Mouse (Mus musculus) limb, embryonic 10.5 days (tissue): Measurements from ENCODE around the gene Rnf7. TPM values are rescaled to one million over a fixed set of nuclear protein-coding genes. Genes with fewer than 3 reads are reported as not detected.
"Not testable (repeated sequence)": the region's sequence is repeated elsewhere in the genome, so short reads cannot be mapped to it uniquely, and the experiment has no call there.

Experiments used
- DNase-seq: peaks from one replicate; pipeline ENCODE4 v3.0.0-alpha.2; 2017; ENCODE audit warnings: low spot score
- H3K27ac ChIP-seq: fragments of 300-500 bp; sonication (generic); 2 replicates; pipeline ENCODE4 v1.5.1; 2016; ENCODE audit warnings: mild to moderate bottlenecking
- H3K27me3 ChIP-seq: fragments of 300-500 bp; sonication (generic); 2 replicates; pipeline ENCODE4 v1.6.1; 2016; ENCODE audit warnings: low read depth, mild to moderate bottlenecking; ENCODE audit not compliant: poor library complexity, severe bottlenecking
- H3K36me3 ChIP-seq: fragments of 300-500 bp; sonication (generic); 2 replicates; pipeline ENCODE4 v1.6.1; 2016; ENCODE audit warnings: mild to moderate bottlenecking, moderate library complexity
- H3K4me1 ChIP-seq: fragments of 300-500 bp; sonication (generic); 2 replicates; pipeline ENCODE4 v1.6.1; 2016
- H3K4me3 ChIP-seq: fragments of 300-500 bp; sonication (generic); 2 replicates; pipeline ENCODE4 v1.5.1; 2016; ENCODE audit warnings: mild to moderate bottlenecking, moderate library complexity
- H3K9me3 ChIP-seq: fragments of 300-500 bp; sonication (generic); replicated peaks from 2 replicates; pipeline ENCODE4 v1.6.1; 2016; ENCODE audit warnings: mild to moderate bottlenecking
- WGBS: fragments of 180-500 bp; shearing (Covaris S2); methylation state at CpG from one replicate; pipeline ENCODE4 v1.1.7; 2016; 5-methylcytosine and 5-hydroxymethylcytosine counted together
- polyA plus RNA-seq: library from polyadenylated mRNA; unstranded; fragments of >200 nt; fragmentation: Nextera tagmentation; extraction: Ambion mirVana; gene quantifications from 2 replicates; pipeline ENCODE4 v1.2.1, GENCODE M21; 2016

Rnf7 gene
- polyA plus RNA-seq, 1 experiment from 2014 or later = 265 TPM

DNA sequence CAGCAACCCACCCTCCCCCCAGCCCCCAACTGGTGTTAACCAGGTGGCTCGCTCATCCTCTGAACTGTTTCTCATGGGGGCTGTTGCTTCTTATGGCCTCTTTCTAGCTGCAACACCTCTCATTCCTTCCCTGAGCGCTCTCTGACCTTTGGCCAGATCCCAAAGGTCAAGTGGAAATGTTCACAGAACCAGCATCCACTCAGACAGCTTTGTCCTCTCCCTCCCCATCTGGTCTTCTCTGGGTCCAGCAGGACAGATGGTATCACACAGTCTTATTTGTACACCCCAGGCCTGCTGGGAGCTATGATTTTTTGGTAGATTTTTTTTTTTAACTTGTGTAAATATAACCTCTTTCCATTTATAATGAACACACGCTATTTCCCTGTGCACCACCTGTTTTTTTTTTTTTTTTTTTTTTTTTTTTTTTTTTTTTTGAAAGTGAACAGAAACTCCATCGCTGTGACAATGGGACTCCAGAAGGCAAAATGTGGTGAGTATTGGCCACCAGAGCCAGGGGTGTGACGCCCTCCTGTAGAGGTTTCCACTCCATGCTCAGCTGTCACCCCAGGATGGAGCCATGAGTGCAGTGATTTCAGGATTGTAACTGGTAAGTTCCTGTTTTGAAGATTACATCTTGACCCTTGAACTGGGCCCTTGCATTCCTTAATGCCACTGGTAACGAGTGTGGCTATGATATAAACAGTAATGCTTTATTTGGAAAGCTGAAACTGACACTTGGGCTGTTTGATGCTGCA lies 24.6 kb upstream of the Rnf7 start:
- H3K4me1 ChIP-seq = peaks cover 37% of the 10 kb centered on the region
- no peak for DNase-seq
- no peaks in the 10 kb centered on the region for H3K27me3 ChIP-seq
- no peaks in the 10 kb centered on the region for H3K36me3 ChIP-seq
- no peaks in the 10 kb centered on the region for H3K9me3 ChIP-seq
- no peak overlapping the region for H3K4me3 ChIP-seq
- 87% methylated on average over 6 of the region's 6 CpGs for WGBS
- 0 out of 2 replicates have a peak overlapping the region, but pooled peaks have one; percentile 74 for H3K27ac ChIP-seq

- peaks cover 33% of the 10 kb centered on the region for H3K4me1 ChIP-seq
- no peak for DNase-seq
- no peak overlapping the region for H3K4me3 ChIP-seq
- 80% methylated on average over 7 of the region's 7 CpGs for WGBS
- no peaks in the 10 kb centered on the region for H3K27me3 ChIP-seq
- H3K27ac ChIP-seq = no peak overlapping the region
- no peaks in the 10 kb centered on the region for H3K9me3 ChIP-seq
- H3K36me3 ChIP-seq = no peaks in the 10 kb centered on the region
Observed at GRCm38 (mm10) chr9:96501217-96501616, 22.7 kb upstream of the Rnf7 start.

DNA sequence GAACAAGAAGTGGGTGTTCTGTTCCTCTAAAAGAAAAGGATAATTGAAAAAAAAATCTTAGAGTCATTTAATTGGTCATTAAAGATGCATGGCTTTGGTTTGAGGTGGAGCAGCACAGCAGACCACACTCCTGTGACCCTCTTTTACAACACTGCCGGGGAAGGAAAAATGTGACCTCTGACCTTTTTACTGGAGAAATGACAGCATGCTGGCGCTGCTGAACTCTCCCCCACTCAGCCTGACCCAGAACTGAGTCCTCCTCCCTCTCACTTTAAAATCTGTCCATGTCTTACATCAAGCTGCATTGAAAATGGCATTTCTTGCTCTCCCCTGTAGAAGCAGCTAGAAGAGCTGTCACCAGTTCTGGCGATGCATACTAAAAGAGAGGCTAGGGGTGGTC lies 14.7 kb upstream of the Rnf7 start:
- WGBS = 7% methylated on average over 3 of the region's 3 CpGs
- Histone ChIP-seq H3K27ac (peak overlapping the region; percentile 61), H3K9me3 (no peaks in the 10 kb centered on the region), H3K4me1 (peaks cover 26% of the 10 kb centered on the region), H3K4me3 (no peak overlapping the region; the same call in 1 of the 2 replicates), H3K27me3 (no peaks in the 10 kb centered on the region), H3K36me3 (no peaks in the 10 kb centered on the region)
- DNase-seq = peak; percentile 45

- Histone ChIP-seq H3K9me3 (no peaks in the 10 kb centered on the region), H3K4me3 (no peak overlapping the region), H3K36me3 (no peaks in the 10 kb centered on the region), H3K4me1 (peaks cover 26% of the 10 kb centered on the region), H3K27ac (no peak overlapping the region), H3K27me3 (no peaks in the 10 kb centered on the region)
- WGBS = 42% methylated on average over 12 of the region's 12 CpGs
- DNase-seq = peak; percentile 71
Observed at GRCm38 (mm10) chr9:96491810-96492209, 13.3 kb upstream of the Rnf7 start.

GRCm38 (mm10) chr9:96487869-96488268 lies 9.4 kb upstream of the Rnf7 start:
- H3K36me3 ChIP-seq, H3K9me3 ChIP-seq, H3K27ac ChIP-seq, H3K4me3 ChIP-seq, H3K27me3 ChIP-seq, DNase-seq: not testable (repeated sequence)
- peaks cover 12% of the 10 kb centered on the region for H3K4me1 ChIP-seq
- WGBS = 92% methylated on average over 5 of the region's 5 CpGs

GRCm38 (mm10) chr9:96483648-96484047 lies 5.2 kb upstream of the Rnf7 start:
- 70% methylated on average over 2 of the region's 2 CpGs for WGBS

GRCm38 (mm10) chr9:96483028-96483427 lies 4.6 kb upstream of the Rnf7 start:
- H3K4me1 ChIP-seq = no peaks in the 10 kb centered on the region
- DNase-seq = no peak
- 84% methylated on average over 3 of the region's 3 CpGs for WGBS
- no peaks in the 10 kb centered on the region for H3K36me3 ChIP-seq
- H3K27me3 ChIP-seq = no peaks in the 10 kb centered on the region
- H3K27ac ChIP-seq = no peak overlapping the region
- no peaks in the 10 kb centered on the region for H3K9me3 ChIP-seq
- H3K4me3 ChIP-seq = no peak overlapping the region

More at GRCm38 (mm10) chr9:96483648-96484047, 5.2 kb upstream of the Rnf7 start:
- Histone ChIP-seq H3K27ac (no peak overlapping the region), H3K27me3 (no peaks in the 10 kb centered on the region), H3K4me3 (no peak overlapping the region), H3K36me3 (no peaks in the 10 kb centered on the region), H3K4me1 (no peaks in the 10 kb centered on the region), H3K9me3 (no peaks in the 10 kb centered on the region)
- DNase-seq = no peak

GRCm38 (mm10) chr9:96472356-96472755 lies 6.1 kb downstream of the Rnf7 start:
- Histone ChIP-seq H3K27me3 (no peaks in the 10 kb centered on the region), H3K27ac (no peak overlapping the region), H3K9me3 (no peaks in the 10 kb centered on the region), H3K4me1 (peaks cover 28% of the 10 kb centered on the region), H3K4me3 (no peak overlapping the region), H3K36me3 (peaks cover 71% of the 10 kb centered on the region)
- no peak for DNase-seq
- WGBS = 44% methylated on average over 3 of the region's 3 CpGs

DNA sequence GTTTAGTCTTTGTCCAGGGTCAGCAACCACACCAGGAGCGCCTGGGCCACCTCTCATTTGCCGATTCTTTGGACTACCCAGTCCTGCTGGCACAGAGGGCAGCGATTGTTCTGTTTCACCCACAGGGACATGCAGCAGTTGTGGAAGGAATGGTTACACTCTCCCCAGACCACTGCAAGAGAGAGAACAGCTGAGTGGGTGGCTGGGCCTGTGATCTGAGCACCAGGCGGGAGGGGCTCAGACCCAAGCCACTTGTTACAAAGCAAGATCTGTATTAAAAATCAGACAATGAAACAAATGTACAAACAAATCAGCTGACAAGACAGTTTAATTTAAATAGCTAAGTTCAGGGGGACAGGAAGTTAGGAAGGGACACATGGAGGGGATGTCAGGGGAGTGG lies 6.8 kb downstream of the Rnf7 start:
- H3K27me3 ChIP-seq, DNase-seq, H3K4me3 ChIP-seq, H3K9me3 ChIP-seq, H3K27ac ChIP-seq: not testable (repeated sequence)
- WGBS = 88% methylated on average over 4 of the region's 4 CpGs
- peaks cover 77% of the 10 kb centered on the region for H3K36me3 ChIP-seq
- peaks cover 21% of the 10 kb centered on the region for H3K4me1 ChIP-seq

GRCm38 (mm10) chr9:96470266-96470974 lies 8.1 kb downstream of the Rnf7 start:
- Histone ChIP-seq H3K36me3 (peaks cover 73% of the 10 kb centered on the region), H3K27ac (no peak overlapping the region), H3K9me3 (no peaks in the 10 kb centered on the region), H3K4me3 (no peak overlapping the region), H3K4me1 (peaks cover 20% of the 10 kb centered on the region), H3K27me3 (no peaks in the 10 kb centered on the region)
- no peak for DNase-seq
- WGBS = 94% methylated on average over 8 of the region's 8 CpGs

GRCm38 (mm10) chr9:96469556-96470265 lies 8.8 kb downstream of the Rnf7 start:
- 75% methylated on average over 8 of the region's 8 CpGs for WGBS
- Histone ChIP-seq H3K27me3 (no peaks in the 10 kb centered on the region), H3K9me3 (no peaks in the 10 kb centered on the region), H3K4me1 (peaks cover 20% of the 10 kb centered on the region), H3K4me3 (no peak overlapping the region), H3K36me3 (peaks cover 72% of the 10 kb centered on the region), H3K27ac (no peak overlapping the region)
- no peak for DNase-seq

- 91% methylated on average over 10 of the region's 10 CpGs for WGBS
Observed at GRCm38 (mm10) chr9:96463708-96464107, 14.8 kb downstream of the Rnf7 start.

DNA sequence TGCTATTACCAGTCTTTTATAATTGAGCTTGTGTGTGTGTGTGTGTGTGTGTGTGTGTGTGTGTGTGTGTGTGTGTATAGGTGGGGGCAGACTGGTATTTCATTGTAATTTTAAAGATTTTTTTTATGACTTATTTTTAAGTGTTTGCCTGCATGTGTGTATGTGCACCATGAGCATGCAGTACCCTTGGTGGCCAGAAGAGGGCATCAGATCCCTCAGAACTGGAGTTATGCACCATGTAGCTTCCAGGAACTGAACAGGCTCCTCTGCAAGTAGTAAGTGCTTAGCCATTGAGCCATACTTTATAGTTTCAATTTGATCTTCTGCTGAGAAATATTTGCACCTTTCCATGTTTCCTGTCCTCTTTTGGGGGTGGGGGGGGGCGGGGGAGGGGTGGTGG lies 16.9 kb downstream of the Rnf7 start:
- 40% methylated on average over 1 of the region's 1 CpGs for WGBS
- Histone ChIP-seq H3K36me3 (peaks cover 40% of the 10 kb centered on the region), H3K27me3 (no peaks in the 10 kb centered on the region), H3K4me3 (no peak overlapping the region), H3K4me1 (peaks cover 9% of the 10 kb centered on the region; the same call in 1 of the 2 replicates), H3K9me3 (peaks cover 4% of the 10 kb centered on the region; the same call in 1 of the 2 replicates), H3K27ac (no peak overlapping the region)
- DNase-seq = no peak

More at GRCm38 (mm10) chr9:96463708-96464107, 14.8 kb downstream of the Rnf7 start:
- DNase-seq = no peak
- H3K36me3 ChIP-seq = peaks cover 60% of the 10 kb centered on the region
- no peak overlapping the region for H3K4me3 ChIP-seq
- H3K27ac ChIP-seq = no peak overlapping the region
- peaks cover 9% of the 10 kb centered on the region; the same call in 1 of the 2 replicates for H3K4me1 ChIP-seq
- peaks cover 4% of the 10 kb centered on the region; the same call in 1 of the 2 replicates for H3K9me3 ChIP-seq
- H3K27me3 ChIP-seq = no peaks in the 10 kb centered on the region
